Mouse (Mus musculus): ENCODE data around the gene Clns1a. TPM values are rescaled to one million over a fixed set of nuclear protein-coding genes. Genes with fewer than 3 reads are reported as not detected.

Clns1a gene
- polyA plus RNA-seq, 1 experiment from 2014 or later = 195 TPM

DNA sequence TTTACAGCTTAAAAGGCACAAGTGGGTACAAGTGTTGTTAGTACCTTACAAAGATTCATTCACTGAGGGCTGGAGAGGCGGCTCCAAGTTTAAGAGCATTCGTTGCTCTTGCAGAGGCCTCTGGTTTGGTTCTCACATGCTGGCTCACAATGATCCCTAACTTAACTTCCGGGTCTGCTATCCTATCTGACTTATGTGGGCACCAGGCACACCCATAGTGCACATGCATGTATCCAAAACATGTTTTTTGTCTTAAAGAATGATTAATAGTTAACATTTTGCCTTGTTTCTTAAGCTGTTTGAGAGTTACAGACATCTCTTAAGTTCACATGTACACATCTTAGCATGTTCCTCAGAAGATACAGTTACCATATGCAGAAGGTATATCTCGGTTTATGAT, 3.7 kb downstream of the Clns1a start:
- Histone ChIP-seq H3K27me3 (ENCODE audit: control insufficient read depth, insufficient read depth, low read length) (no peaks in the 10 kb centered on the region), H3K27ac (replicated peaks; ENCODE audit: low read depth, low read length) (no peak overlapping the region), H3K4me2 (ENCODE audit: low read length) (no peak overlapping the region), H3K9me3 (ENCODE audit: control insufficient read depth, low read length) (no peaks in the 10 kb centered on the region), H3K9ac (replicated peaks; ENCODE audit: low read length) (no peak overlapping the region), H3K36me3 (ENCODE audit: control insufficient read depth, insufficient read depth, low read length) (0 out of 2 replicates have a peak, but pooled peaks cover 6% of the 10 kb centered on the region), H3K4me1 (ENCODE audit: control insufficient read depth, insufficient read depth, low read length) (peaks cover 11% of the 10 kb centered on the region; the same call in 1 of the 2 replicates), H3K4me3 (replicated peaks; ENCODE audit: low read depth, low read length) (no peak overlapping the region)
- ATAC-seq (ENCODE audit: low FRiP score, low TSS enrichment) = no peak
- WGBS = 95% methylated on average over 4 of the region's 4 CpGs
- DNase-seq = no peak

DNA sequence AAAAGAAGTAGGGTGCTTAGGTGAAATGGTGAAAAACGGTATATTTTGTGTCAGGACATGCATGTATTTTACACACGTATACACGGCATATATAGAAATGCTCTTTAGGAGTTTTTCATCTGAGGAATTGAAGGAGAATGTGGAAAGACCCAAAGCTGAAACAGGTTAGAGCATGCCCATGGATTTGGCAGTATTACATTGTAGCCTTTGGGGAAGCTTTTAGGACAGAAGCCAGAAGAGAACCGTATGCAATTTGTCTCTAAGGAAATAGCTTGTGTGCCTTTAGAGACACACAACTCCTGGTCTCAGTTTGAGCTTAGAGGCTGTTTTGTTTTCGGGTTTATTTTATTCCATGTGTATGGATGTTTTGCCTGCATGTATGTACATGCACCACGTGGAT, 4.7 kb downstream of the Clns1a start:
- Histone ChIP-seq H3K4me2 (ENCODE audit: low read length) (no peak overlapping the region), H3K27me3 (ENCODE audit: control insufficient read depth, insufficient read depth, low read length) (no peaks in the 10 kb centered on the region), H3K36me3 (ENCODE audit: control insufficient read depth, insufficient read depth, low read length) (peaks cover 10% of the 10 kb centered on the region; the same call in 1 of the 2 replicates), H3K27ac (replicated peaks; ENCODE audit: low read depth, low read length) (no peak overlapping the region), H3K9me3 (ENCODE audit: control insufficient read depth, low read length) (no peaks in the 10 kb centered on the region), H3K4me1 (ENCODE audit: control insufficient read depth, insufficient read depth, low read length) (peaks cover 7% of the 10 kb centered on the region; the same call in 1 of the 2 replicates), H3K4me3 (replicated peaks; ENCODE audit: low read depth, low read length) (no peak overlapping the region), H3K9ac (replicated peaks; ENCODE audit: low read length) (no peak overlapping the region)
- ATAC-seq (ENCODE audit: low FRiP score, low TSS enrichment) = no peak
- DNase-seq = no peak
- WGBS = 88% methylated on average over 6 of the region's 6 CpGs

DNA sequence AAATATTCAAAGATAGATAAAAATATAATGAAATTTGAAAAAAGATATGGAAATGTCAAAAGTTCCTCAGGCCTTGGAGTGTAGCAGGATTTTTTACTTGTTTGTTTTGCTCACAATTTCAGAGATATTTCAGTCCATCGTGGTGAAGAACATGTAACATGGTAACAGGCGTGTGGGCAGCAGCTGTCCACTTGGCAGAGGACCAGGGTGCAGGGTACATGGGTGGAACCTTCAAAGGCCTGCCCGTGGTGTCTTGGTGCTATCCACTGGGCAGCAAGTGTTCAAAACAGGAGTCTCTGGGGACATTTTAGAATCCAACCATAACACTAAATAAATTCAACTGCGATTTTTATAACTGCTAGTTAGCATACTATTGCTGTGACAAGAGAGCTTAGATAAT, 10.7 kb downstream of the Clns1a start:
- Histone ChIP-seq H3K36me3 (ENCODE audit: control insufficient read depth, insufficient read depth, low read length) (peaks cover 14% of the 10 kb centered on the region; the same call in 1 of the 2 replicates), H3K4me2 (ENCODE audit: low read length) (no peak overlapping the region), H3K9me3 (ENCODE audit: control insufficient read depth, low read length) (no peaks in the 10 kb centered on the region), H3K4me3 (replicated peaks; ENCODE audit: low read depth, low read length) (no peak overlapping the region), H3K9ac (replicated peaks; ENCODE audit: low read length) (no peak overlapping the region), H3K4me1 (ENCODE audit: control insufficient read depth, insufficient read depth, low read length) (no peaks in the 10 kb centered on the region), H3K27me3 (ENCODE audit: control insufficient read depth, insufficient read depth, low read length) (no peaks in the 10 kb centered on the region), H3K27ac (replicated peaks; ENCODE audit: low read depth, low read length) (no peak overlapping the region)
- no peak for DNase-seq
- 83% methylated on average over 4 of the region's 4 CpGs for WGBS
- no peak for ATAC-seq (ENCODE audit: low FRiP score, low TSS enrichment)

DNA sequence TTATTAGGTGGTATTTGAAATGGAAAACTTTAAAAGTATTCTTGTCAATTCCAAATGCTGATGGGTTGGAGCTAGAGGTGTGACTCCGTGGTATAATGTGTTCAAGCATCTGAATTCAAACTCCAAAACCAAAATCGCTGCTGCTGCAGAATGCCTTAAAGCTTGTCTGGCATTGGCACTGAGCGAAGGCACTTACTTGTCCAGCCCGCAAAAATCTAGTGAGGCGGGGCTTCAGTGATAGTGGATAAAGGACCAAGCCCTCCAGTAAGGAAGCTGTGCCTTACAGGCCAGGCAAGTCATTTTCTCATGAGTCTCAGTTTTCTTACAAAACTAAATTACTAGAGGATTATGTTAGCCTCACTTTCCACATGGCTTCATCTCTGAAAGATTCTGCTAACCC, 11.4 kb downstream of the Clns1a start:
- peaks cover 21% of the 10 kb centered on the region for H3K36me3 ChIP-seq (ENCODE audit: control insufficient read depth, insufficient read depth, low read length)
- no peak for ATAC-seq (ENCODE audit: low FRiP score, low TSS enrichment)
- H3K4me2 ChIP-seq (ENCODE audit: low read length) = no peak overlapping the region
- 90% methylated on average over 5 of the region's 5 CpGs for WGBS
- no peaks in the 10 kb centered on the region for H3K9me3 ChIP-seq (ENCODE audit: control insufficient read depth, low read length)
- DNase-seq = no peak
- no peaks in the 10 kb centered on the region for H3K27me3 ChIP-seq (ENCODE audit: control insufficient read depth, insufficient read depth, low read length)
- H3K4me1 ChIP-seq (ENCODE audit: control insufficient read depth, insufficient read depth, low read length) = no peaks in the 10 kb centered on the region
- no peak overlapping the region for H3K4me3 ChIP-seq (replicated peaks; ENCODE audit: low read depth, low read length)
- H3K9ac ChIP-seq (replicated peaks; ENCODE audit: low read length) = no peak overlapping the region
- H3K27ac ChIP-seq (replicated peaks; ENCODE audit: low read depth, low read length) = no peak overlapping the region

DNA sequence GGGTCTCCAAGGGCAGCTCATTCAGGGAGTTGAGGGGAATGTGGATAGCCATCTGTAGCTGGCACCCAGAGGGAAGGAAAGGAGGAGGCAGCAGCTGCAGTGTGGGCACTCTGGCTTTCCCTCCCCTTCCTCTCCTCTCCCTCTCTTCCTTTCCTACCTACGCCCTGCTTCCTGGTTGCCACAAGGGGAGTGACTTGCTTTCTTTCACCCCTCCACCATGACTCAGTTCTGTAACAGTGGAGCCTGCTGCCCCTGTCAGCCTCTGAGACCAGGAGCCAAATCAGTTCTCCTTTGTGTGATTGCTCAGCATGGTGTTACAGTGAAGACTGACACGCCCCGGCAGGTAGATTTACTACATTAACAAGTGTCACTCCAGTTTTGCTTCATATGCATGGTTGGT, 12.8 kb downstream of the Clns1a start:
- no peaks in the 10 kb centered on the region for H3K9me3 ChIP-seq (ENCODE audit: control insufficient read depth, low read length)
- 92% methylated on average over 3 of the region's 3 CpGs for WGBS
- no peak overlapping the region for H3K4me3 ChIP-seq (replicated peaks; ENCODE audit: low read depth, low read length)
- DNase-seq = no peak
- no peak overlapping the region for H3K4me2 ChIP-seq (ENCODE audit: low read length)
- ATAC-seq (ENCODE audit: low FRiP score, low TSS enrichment) = no peak
- no peak overlapping the region for H3K9ac ChIP-seq (replicated peaks; ENCODE audit: low read length)
- no peak overlapping the region for H3K27ac ChIP-seq (replicated peaks; ENCODE audit: low read depth, low read length)
- H3K27me3 ChIP-seq (ENCODE audit: control insufficient read depth, insufficient read depth, low read length) = no peaks in the 10 kb centered on the region
- H3K36me3 ChIP-seq (ENCODE audit: control insufficient read depth, insufficient read depth, low read length) = peaks cover 30% of the 10 kb centered on the region
- H3K4me1 ChIP-seq (ENCODE audit: control insufficient read depth, insufficient read depth, low read length) = no peaks in the 10 kb centered on the region

DNA sequence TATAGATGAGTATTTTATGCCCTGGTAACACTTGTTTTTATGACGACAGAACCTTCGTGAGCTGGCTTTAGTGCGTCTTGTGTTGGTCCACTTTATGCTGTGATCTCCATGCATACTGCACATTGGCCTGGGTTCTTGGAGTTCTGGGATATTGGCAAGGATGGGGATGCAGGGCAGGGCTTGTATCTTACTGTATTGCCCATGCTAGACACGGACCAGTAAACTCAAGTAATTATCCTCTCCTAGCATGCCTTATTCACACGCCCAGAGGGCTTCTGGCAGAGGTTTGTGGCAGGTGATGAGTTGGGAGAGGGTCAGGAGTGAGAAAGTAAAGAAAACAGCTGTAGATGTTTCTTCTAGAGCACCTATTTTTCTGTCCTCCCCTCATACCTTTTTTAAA, 18.2 kb downstream of the Clns1a start:
- 98% methylated on average over 5 of the region's 5 CpGs for WGBS
- no peaks in the 10 kb centered on the region for H3K4me1 ChIP-seq (ENCODE audit: control insufficient read depth, insufficient read depth, low read length)
- H3K4me3 ChIP-seq (replicated peaks; ENCODE audit: low read depth, low read length) = no peak overlapping the region
- H3K9ac ChIP-seq (replicated peaks; ENCODE audit: low read length) = no peak overlapping the region
- ATAC-seq (ENCODE audit: low FRiP score, low TSS enrichment) (no peak), DNase-seq (no peak)
- peaks cover 74% of the 10 kb centered on the region for H3K36me3 ChIP-seq (ENCODE audit: control insufficient read depth, insufficient read depth, low read length)
- no peaks in the 10 kb centered on the region for H3K27me3 ChIP-seq (ENCODE audit: control insufficient read depth, insufficient read depth, low read length)
- no peak overlapping the region for H3K27ac ChIP-seq (replicated peaks; ENCODE audit: low read depth, low read length)
- no peaks in the 10 kb centered on the region for H3K9me3 ChIP-seq (ENCODE audit: control insufficient read depth, low read length)
- no peak overlapping the region for H3K4me2 ChIP-seq (ENCODE audit: low read length)

DNA sequence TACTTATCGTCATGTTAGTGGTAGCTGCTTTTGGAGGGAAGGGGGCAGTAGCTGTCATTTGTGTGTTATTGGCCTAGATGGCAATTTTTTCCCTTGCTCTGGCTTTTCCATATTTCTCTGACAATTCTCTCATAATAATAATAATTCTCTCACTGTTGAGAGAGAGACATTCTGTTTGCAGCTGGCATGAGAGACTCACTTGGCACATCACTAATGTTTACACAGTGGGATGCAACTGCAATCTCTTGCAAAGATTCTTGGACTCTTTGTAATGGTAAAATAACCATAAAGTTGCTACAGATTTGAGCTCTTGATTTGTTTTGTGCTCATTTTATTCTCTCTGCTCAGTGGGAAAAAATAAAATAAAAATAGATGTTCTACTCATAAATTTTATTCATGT, 20.9 kb downstream of the Clns1a start:
- H3K36me3 ChIP-seq (ENCODE audit: control insufficient read depth, insufficient read depth, low read length) = peaks cover 81% of the 10 kb centered on the region
- 95% methylated on average over 1 of the region's 1 CpGs for WGBS
- H3K27ac ChIP-seq (replicated peaks; ENCODE audit: low read depth, low read length) = no peak overlapping the region
- H3K4me3 ChIP-seq (replicated peaks; ENCODE audit: low read depth, low read length) = no peak overlapping the region
- H3K4me1 ChIP-seq (ENCODE audit: control insufficient read depth, insufficient read depth, low read length) = no peaks in the 10 kb centered on the region
- H3K4me2 ChIP-seq (ENCODE audit: low read length) = no peak overlapping the region
- H3K9ac ChIP-seq (replicated peaks; ENCODE audit: low read length) = no peak overlapping the region
- H3K27me3 ChIP-seq (ENCODE audit: control insufficient read depth, insufficient read depth, low read length) = no peaks in the 10 kb centered on the region
- H3K9me3 ChIP-seq (ENCODE audit: control insufficient read depth, low read length) = no peaks in the 10 kb centered on the region
- no peak for DNase-seq
- no peak for ATAC-seq (ENCODE audit: low FRiP score, low TSS enrichment)

DNA sequence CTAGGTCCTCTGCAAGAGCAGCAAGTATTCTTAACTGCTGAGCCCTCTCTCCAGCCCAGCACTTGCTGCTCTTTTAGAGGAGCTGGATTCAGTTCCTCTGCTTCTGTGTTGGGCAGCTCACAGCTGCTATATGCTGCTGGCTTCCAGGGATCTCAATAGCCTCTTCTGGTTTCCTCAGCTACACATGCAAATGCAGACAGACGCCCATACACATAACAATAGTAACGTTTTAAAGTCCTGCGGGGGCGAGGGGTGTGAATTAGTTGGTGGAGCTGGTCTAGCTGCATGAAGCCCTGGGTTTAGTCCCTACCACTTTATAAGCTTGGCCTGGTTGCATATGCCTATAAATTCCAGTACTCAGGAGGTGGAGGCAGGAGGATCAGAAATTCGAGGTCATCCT, 22.6 kb downstream of the Clns1a start:
- H3K36me3 ChIP-seq (ENCODE audit: control insufficient read depth, insufficient read depth, low read length) = peaks cover 74% of the 10 kb centered on the region
- no peak overlapping the region for H3K27ac ChIP-seq (replicated peaks; ENCODE audit: low read depth, low read length)
- H3K9ac ChIP-seq (replicated peaks; ENCODE audit: low read length) = no peak overlapping the region
- no peak for DNase-seq
- no peaks in the 10 kb centered on the region for H3K9me3 ChIP-seq (ENCODE audit: control insufficient read depth, low read length)
- no peaks in the 10 kb centered on the region for H3K4me1 ChIP-seq (ENCODE audit: control insufficient read depth, insufficient read depth, low read length)
- no peak overlapping the region for H3K4me2 ChIP-seq (ENCODE audit: low read length)
- no peaks in the 10 kb centered on the region for H3K27me3 ChIP-seq (ENCODE audit: control insufficient read depth, insufficient read depth, low read length)
- H3K4me3 ChIP-seq (replicated peaks; ENCODE audit: low read depth, low read length) = no peak overlapping the region
- ATAC-seq (ENCODE audit: low FRiP score, low TSS enrichment) = no peak
- 75% methylated on average over 5 of the region's 5 CpGs for WGBS

DNA sequence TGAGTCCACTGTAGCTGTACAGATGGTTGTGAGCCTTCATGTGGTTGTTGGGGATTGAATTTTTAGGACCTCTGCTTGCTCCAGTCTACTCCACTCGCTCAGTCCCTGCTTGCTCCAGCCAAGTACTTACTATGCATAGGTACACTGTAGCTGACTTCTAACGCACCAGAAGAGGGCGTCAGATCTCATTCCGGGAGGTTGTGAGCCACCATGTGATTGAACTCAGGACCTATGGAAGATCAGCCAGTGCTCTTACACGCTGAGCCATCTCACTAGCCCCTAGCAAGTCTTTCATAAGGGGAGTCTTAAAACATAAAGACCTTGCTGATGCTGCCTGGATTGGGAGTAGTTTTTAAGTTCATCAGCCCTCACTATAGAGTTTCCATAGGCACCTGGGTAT, 23.7 kb downstream of the Clns1a start:
- no peaks in the 10 kb centered on the region for H3K27me3 ChIP-seq (ENCODE audit: control insufficient read depth, insufficient read depth, low read length)
- H3K4me2 ChIP-seq (ENCODE audit: low read length) = no peak overlapping the region
- no peak overlapping the region for H3K27ac ChIP-seq (replicated peaks; ENCODE audit: low read depth, low read length)
- no peaks in the 10 kb centered on the region for H3K4me1 ChIP-seq (ENCODE audit: control insufficient read depth, insufficient read depth, low read length)
- DNase-seq (no peak), ATAC-seq (ENCODE audit: low FRiP score, low TSS enrichment) (no peak)
- H3K9ac ChIP-seq (replicated peaks; ENCODE audit: low read length) = no peak overlapping the region
- H3K9me3 ChIP-seq (ENCODE audit: control insufficient read depth, low read length) = no peaks in the 10 kb centered on the region
- 82% methylated on average over 5 of the region's 5 CpGs for WGBS
- H3K36me3 ChIP-seq (ENCODE audit: control insufficient read depth, insufficient read depth, low read length) = peaks cover 63% of the 10 kb centered on the region
- no peak overlapping the region for H3K4me3 ChIP-seq (replicated peaks; ENCODE audit: low read depth, low read length)

Measured in midbrain, embryonic 14.5 days (tissue).